Mouse (Mus musculus) spleen, adult 2 months (tissue): Measurements from ENCODE around the gene Olfr1513. TPM values are rescaled to one million over a fixed set of nuclear protein-coding genes. Genes with fewer than 3 reads are reported as not detected.
"Not testable (repeated sequence)": the region's sequence is repeated elsewhere in the genome, so short reads cannot be mapped to it uniquely, and the experiment has no call there.

Experiments used
- DNase-seq, 2 experiments: peaks; one replicate each; pipeline versions ENCODE4 v3.0.0 to v3.0.0-alpha.2; 2012 to 2021; ENCODE audit warnings: low spot score in 2 of 2, low read depth in 1 of 2
- H3K27ac ChIP-seq: fragments of 200-500 bp; 2 replicates; pipeline ENCODE4 v1.5.1; 2012; ENCODE audit warnings: low read length, inconsistent platforms; ENCODE audit not compliant: insufficient read depth
- H3K27me3 ChIP-seq: fragments of 200-500 bp; 2 replicates; pipeline ENCODE4 v1.6.1; 2012; ENCODE audit warnings: mild to moderate bottlenecking, moderate library complexity, low read length, inconsistent platforms; ENCODE audit not compliant: control insufficient read depth, insufficient read depth
- H3K36me3 ChIP-seq: fragments of 200-500 bp; 2 replicates; pipeline ENCODE4 v1.6.1; 2012; ENCODE audit warnings: mild to moderate bottlenecking, low read length, inconsistent platforms; ENCODE audit not compliant: control insufficient read depth, insufficient read depth
- H3K4me1 ChIP-seq: fragments of 200-500 bp; 2 replicates; pipeline ENCODE4 v1.6.1; 2011; ENCODE audit warnings: inconsistent platforms; ENCODE audit not compliant: control insufficient read depth, insufficient read depth, insufficient read length
- H3K4me3 ChIP-seq: fragments of 200-500 bp; 2 replicates; pipeline ENCODE4 v1.5.1; 2011; ENCODE audit warnings: mild to moderate bottlenecking, inconsistent platforms; ENCODE audit not compliant: insufficient read depth, insufficient read length; ENCODE audit errors: extremely low read depth
- CTCF ChIP-seq: fragments of 200-500 bp; IDR thresholded peaks from 2 replicates; pipeline ENCODE4 v1.5.1; 2011; ENCODE audit warnings: mild to moderate bottlenecking, inconsistent platforms; ENCODE audit not compliant: insufficient read depth, insufficient read length, insufficient replicate concordance; ENCODE audit errors: extremely low read depth
- POLR2A ChIP-seq: fragments of 200-500 bp; IDR thresholded peaks from 2 replicates; pipeline ENCODE4 v1.6.1; 2011; ENCODE audit warnings: low read depth, low read length, inconsistent platforms
- WGBS: fragments of 180-500 bp; shearing (Covaris S2); methylation state at CpG from one replicate; pipeline ENCODE4 v1.1.7; 2018; 5-methylcytosine and 5-hydroxymethylcytosine counted together
- polyA plus RNA-seq: library from polyadenylated mRNA; depleted of rRNA; stranded (reverse); fragments of >200 nt; gene quantifications from 2 replicates; pipeline ENCODE4 v1.2.3, GENCODE M21; 2012; rRNA removed

Olfr1513 gene
- not detected in 2 replicates for polyA plus RNA-seq

- Histone ChIP-seq H3K27me3 (no peaks in the 10 kb centered on the region), H3K36me3 (no peaks in the 10 kb centered on the region), H3K4me3 (no peak within 1 kb of the TSS), H3K4me1 (no peaks in the 10 kb centered on the region), H3K27ac (no peak within 1 kb of the TSS)
- WGBS, result 61% methylated on average over 4 of the region's 4 CpGs
- no peak for DNase-seq
- TF ChIP-seq POLR2A (no peak), CTCF (no peak)
These were observed at the start of gene Olfr1513 for GRCm38 (mm10) chr14:52356308-52356707. Gene Olfr1513, minus strand, starts transcription at chr14:52356408.

GRCm38 (mm10) chr14:52397279-52397678 is 41.1 kb upstream of the Olfr1513 start, which contains the start of gene Olfr1511:
Gene Olfr1511, minus strand, starts transcription at chr14:52397379.
- TF ChIP-seq POLR2A (no peak), CTCF (no peak)
- no peaks in the 10 kb centered on the region for H3K36me3 ChIP-seq
- no peaks in the 10 kb centered on the region for H3K4me1 ChIP-seq
- DNase-seq, result no peak
- WGBS, result 79% methylated on average over 4 of the region's 4 CpGs
- H3K27me3 ChIP-seq, result no peaks in the 10 kb centered on the region
- no peak within 1 kb of the TSS for H3K4me3 ChIP-seq
- no peak within 1 kb of the TSS for H3K27ac ChIP-seq

- H3K36me3 ChIP-seq, H3K4me3 ChIP-seq, H3K4me1 ChIP-seq, H3K27ac ChIP-seq, DNase-seq, H3K27me3 ChIP-seq: not testable (repeated sequence)
- WGBS, result 37% methylated on average over 9 of the region's 9 CpGs
These were observed 34.1 kb upstream of the Olfr1513 start for GRCm38 (mm10) chr14:52390084-52390848.

DNA sequence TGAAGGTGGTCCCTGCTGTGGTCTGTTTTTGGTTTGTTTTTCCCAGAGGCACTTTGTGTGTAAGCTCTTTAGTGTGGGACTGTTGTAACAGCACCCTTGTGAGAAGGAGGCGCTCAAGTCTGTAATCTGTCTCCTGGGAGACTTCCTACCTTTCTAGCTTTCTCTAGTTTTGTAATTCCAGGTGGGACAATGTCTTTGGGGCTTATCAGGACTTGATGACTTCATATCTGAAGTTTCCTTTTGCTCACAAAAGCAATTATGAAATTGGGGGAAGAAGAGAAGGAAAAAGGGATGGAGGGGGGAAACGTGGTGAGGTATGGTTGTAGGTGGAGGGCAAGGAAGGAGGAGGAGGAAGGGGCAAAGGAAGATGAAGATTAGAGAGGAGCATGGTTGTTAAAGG is 22.9 kb upstream of the Olfr1513 start, which contains the start of gene Olfr1512:
Olfr1512 (minus strand) TSS at position 101 of the 400 bp plus-strand sequence.
- WGBS, result 83% methylated on average over 2 of the region's 2 CpGs
- no peaks in the 10 kb centered on the region for H3K27me3 ChIP-seq
- H3K4me1 ChIP-seq, result no peaks in the 10 kb centered on the region
- TF ChIP-seq POLR2A (no peak), CTCF (no peak)
- no peak within 1 kb of the TSS for H3K4me3 ChIP-seq
- DNase-seq, result no peak
- H3K36me3 ChIP-seq, result no peaks in the 10 kb centered on the region
- no peak within 1 kb of the TSS for H3K27ac ChIP-seq

DNA sequence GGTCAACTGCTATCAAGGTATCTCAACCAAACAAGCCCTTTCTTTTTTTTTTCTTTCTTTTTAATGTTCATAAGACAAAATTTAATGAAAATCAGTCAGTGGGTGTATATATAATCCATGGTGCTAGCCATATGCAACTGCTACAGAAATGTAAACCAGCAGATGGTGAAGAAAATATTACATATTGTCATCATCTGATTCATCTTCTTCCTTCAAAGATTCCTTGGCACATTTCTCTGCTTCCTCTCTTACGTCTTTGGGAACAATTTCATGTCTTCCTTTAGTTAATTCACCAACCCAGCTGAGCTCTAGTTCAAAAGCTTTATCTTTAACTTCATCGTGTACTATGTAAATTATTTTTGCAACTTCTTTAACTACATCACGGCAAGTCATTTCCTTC is 12.5 kb upstream of the Olfr1513 start:
- no peak for TF ChIP-seq POLR2A
- no peak for TF ChIP-seq CTCF

DNA sequence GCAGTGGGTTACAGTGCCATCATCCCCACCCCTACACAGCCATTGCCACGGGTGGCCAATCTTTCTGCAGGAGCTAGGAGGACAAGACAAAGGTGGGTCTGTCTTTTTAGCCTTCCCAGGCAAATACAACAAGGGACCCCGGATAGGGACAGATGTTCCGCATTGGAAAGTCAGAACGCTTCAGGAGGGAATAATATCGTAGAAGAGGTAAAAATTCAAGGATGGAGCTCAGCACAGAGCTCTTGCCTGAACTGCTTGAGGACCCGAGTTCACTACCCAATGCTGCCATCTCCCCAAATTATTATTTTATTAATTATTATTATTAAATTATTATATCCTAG is 16.7 kb downstream of the Olfr1513 start:
- TF ChIP-seq POLR2A (no peak), CTCF (no peak)
- Histone ChIP-seq H3K4me1 (no peaks in the 10 kb centered on the region), H3K27ac (no peak overlapping the region), H3K27me3 (no peaks in the 10 kb centered on the region), H3K36me3 (no peaks in the 10 kb centered on the region), H3K4me3 (no peak overlapping the region)
- DNase-seq, result no peak
- 81% methylated on average over 6 of the region's 6 CpGs for WGBS

More for the DNA sequence above, 12.5 kb upstream of the Olfr1513 start:
- no peak for DNase-seq
- Histone ChIP-seq H3K4me1 (no peaks in the 10 kb centered on the region), H3K4me3 (no peak overlapping the region), H3K27me3 (no peaks in the 10 kb centered on the region), H3K36me3 (no peaks in the 10 kb centered on the region), H3K27ac (no peak overlapping the region)
- 83% methylated on average over 3 of the region's 3 CpGs for WGBS

- no peak for TF ChIP-seq POLR2A
- TF ChIP-seq CTCF, result peak; percentile 65; the same call in 1 of the 2 replicates
- Histone ChIP-seq H3K27ac (no peak overlapping the region), H3K4me3 (no peak overlapping the region), H3K36me3 (no peaks in the 10 kb centered on the region), H3K4me1 (no peaks in the 10 kb centered on the region), H3K27me3 (no peaks in the 10 kb centered on the region)
- peak; percentile 49 to 56 for DNase-seq
- WGBS, result 27% methylated on average over 21 of the region's 21 CpGs
These were observed 17.3 kb downstream of the Olfr1513 start for GRCm38 (mm10) chr14:52338751-52339511.
